Comparison of ENCODE assay signal across 8 mouse cellular contexts in genomic region chr13:12464844-12465243, GRCm38 (mm10). TPM values are rescaled to one million over a fixed set of nuclear protein-coding genes. Genes with fewer than 3 reads are reported as not detected.
DNase-seq lines count a peak whose midpoint lies in the region; ATAC-seq and TF ChIP-seq lines count a peak whose summit lies in the region.

TSS of gene Lgals8 (minus strand) at chr13:12464944.

- no peaks in the 10 kb centered on the region for H3K27me3 ChIP-seq in kidney, embryonic 16.5 days (ENCODE audit: insufficient read depth, low read length)
- H3K27me3 ChIP-seq in intestine, postnatal 0 days (replicated peaks; ENCODE audit: control insufficient read depth, insufficient read depth, low read length), result no peaks in the 10 kb centered on the region
- no peaks in the 10 kb centered on the region for H3K27me3 ChIP-seq in midbrain, embryonic 13.5 days

- no peak within 1 kb of the TSS for H3K9ac ChIP-seq in kidney, embryonic 16.5 days (replicated peaks; ENCODE audit: low read length)
- no peak within 1 kb of the TSS for H3K9ac ChIP-seq in intestine, postnatal 0 days (ENCODE audit: low read depth, low read length)
- H3K9ac ChIP-seq in midbrain, embryonic 13.5 days (replicated peaks), result no peak within 1 kb of the TSS

- no peak within 1 kb of the TSS for H3K27ac ChIP-seq in kidney, embryonic 16.5 days (ENCODE audit: low read length)
- H3K27ac ChIP-seq in intestine, postnatal 0 days (ENCODE audit: low read depth, low read length), result no peak within 1 kb of the TSS
- H3K27ac ChIP-seq in midbrain, embryonic 13.5 days, result no peak within 1 kb of the TSS

- no peak within 1 kb of the TSS for H3K4me2 ChIP-seq in kidney, embryonic 16.5 days (replicated peaks; ENCODE audit: low read depth, low read length)
- H3K4me2 ChIP-seq in intestine, postnatal 0 days (replicated peaks; ENCODE audit: low read depth), result no peak within 1 kb of the TSS
- no peak within 1 kb of the TSS for H3K4me2 ChIP-seq in midbrain, embryonic 13.5 days (replicated peaks)

- no peak for ATAC-seq in kidney, embryonic 16.5 days (ENCODE audit: low FRiP score, low TSS enrichment)
- ATAC-seq in intestine, postnatal 0 days, result no peak
- ATAC-seq in midbrain, embryonic 13.5 days, result no peak

- H3K4me3 ChIP-seq in kidney, embryonic 16.5 days (ENCODE audit: low read length), result no peak within 1 kb of the TSS
- H3K4me3 ChIP-seq in intestine, postnatal 0 days (ENCODE audit: low read depth, low read length), result no peak within 1 kb of the TSS
- H3K4me3 ChIP-seq in midbrain, embryonic 13.5 days (replicated peaks), result no peak within 1 kb of the TSS

- H3K36me3 ChIP-seq in kidney, embryonic 16.5 days (ENCODE audit: insufficient read depth, low read length), result no peaks in the 10 kb centered on the region
- no peaks in the 10 kb centered on the region for H3K36me3 ChIP-seq in intestine, postnatal 0 days (ENCODE audit: control insufficient read depth, insufficient read depth)
- no peaks in the 10 kb centered on the region for H3K36me3 ChIP-seq in midbrain, embryonic 13.5 days

- WGBS in kidney, embryonic 16.5 days, result 83% methylated on average over 1 of the region's 1 CpGs
- WGBS in intestine, postnatal 0 days, result 89% methylated on average over 1 of the region's 1 CpGs
- 76% methylated on average over 1 of the region's 1 CpGs for WGBS in midbrain, embryonic 13.5 days

- H3K4me1 ChIP-seq in kidney, embryonic 16.5 days (ENCODE audit: insufficient read depth, low read length), result peaks cover 2% of the 10 kb centered on the region; the same call in 1 of the 2 replicates
- no peaks in the 10 kb centered on the region for H3K4me1 ChIP-seq in intestine, postnatal 0 days (replicated peaks; ENCODE audit: control insufficient read depth, insufficient read depth, low read length)
- peaks cover 13% of the 10 kb centered on the region for H3K4me1 ChIP-seq in midbrain, embryonic 13.5 days (replicated peaks)

- DNase-seq in kidney, adult 11 months, result no peak
- no peak for DNase-seq in adrenal gland, postnatal 10 days
- DNase-seq in gastrocnemius, postnatal 4 days (ENCODE audit: low spot score in 2 of 2), result no peak
- no peak for DNase-seq in right cerebral cortex, postnatal 4 days
- DNase-seq in frontal cortex, postnatal 36 days (ENCODE audit: low spot score in 2 of 2), result no peak

- TF ChIP-seq CTCF in intestine, postnatal 0 days (IDR thresholded peaks at IDR 0.05; ENCODE audit: low read depth), result no peak

- H3K9me3 ChIP-seq in kidney, embryonic 16.5 days (ENCODE audit: low read length), result no peaks in the 10 kb centered on the region
- H3K9me3 ChIP-seq in intestine, postnatal 0 days (ENCODE audit: control insufficient read depth), result no peaks in the 10 kb centered on the region
- no peaks in the 10 kb centered on the region for H3K9me3 ChIP-seq in midbrain, embryonic 13.5 days

RNA-seq across cellular contexts. Expression of gene Lgals8, which starts in this region (rescaled TPM):
- polyA plus RNA-seq in kidney, embryonic 16.5 days (2015; fragmentation: Nextera tagmentation; extraction: Ambion mirVana), result 24.8 and 26.5 TPM in 2 replicates
- 10 to 100 TPM; 60.6 to 65.3 TPM for total RNA-seq in adrenal gland, postnatal 10 days (2021)
- total RNA-seq in gastrocnemius, postnatal 4 days (2021), result 10 to 100 TPM; 30.7 to 36.4 TPM
- 53.2 and 55.6 TPM in 2 replicates for polyA plus RNA-seq in intestine, postnatal 0 days (2015; fragmentation: Nextera tagmentation; extraction: Ambion mirVana)
- polyA plus RNA-seq in midbrain, embryonic 13.5 days (2015; fragmentation: Nextera tagmentation; extraction: Ambion mirVana), result 15.1 and 15.7 TPM in 2 replicates
